Mouse (Mus musculus) hindbrain, embryonic 12.5 days (tissue): ENCODE results near the gene Golga1. TPM values are rescaled to one million over a fixed set of nuclear protein-coding genes. Genes with fewer than 3 reads are reported as not detected.
"Not testable (repeated sequence)": the region's sequence is repeated elsewhere in the genome, so short reads cannot be mapped to it uniquely, and the experiment has no call there.

Experiments used
- ATAC-seq: fragments of 200-750 bp; cut with Nextera tagmentation; 2 replicates; pipeline ENCODE4 v1.8.0; 2017; ENCODE audit warnings: moderate TSS enrichment; ENCODE audit not compliant: low FRiP score
- H3K27ac ChIP-seq: fragments of 300-500 bp; sonication (generic); 2 replicates; pipeline ENCODE4 v1.5.1; 2016; ENCODE audit warnings: mild to moderate bottlenecking
- H3K27me3 ChIP-seq: fragments of 300-500 bp; sonication (generic); 2 replicates; pipeline ENCODE4 v1.6.1; 2016; ENCODE audit warnings: mild to moderate bottlenecking
- H3K36me3 ChIP-seq: fragments of 300-500 bp; sonication (generic); 2 replicates; pipeline ENCODE4 v1.6.1; 2016; ENCODE audit warnings: mild to moderate bottlenecking
- H3K4me1 ChIP-seq: fragments of 300-500 bp; sonication (generic); 2 replicates; pipeline ENCODE4 v1.6.1; 2016
- H3K4me2 ChIP-seq: fragments of 300-500 bp; sonication (generic); replicated peaks from 2 replicates; pipeline ENCODE4 v1.6.1; 2016; ENCODE audit warnings: mild to moderate bottlenecking
- H3K4me3 ChIP-seq: fragments of 300-500 bp; sonication (generic); 2 replicates; pipeline ENCODE4 v1.5.1; 2016; ENCODE audit warnings: mild to moderate bottlenecking
- H3K9ac ChIP-seq: fragments of 300-500 bp; sonication (generic); 2 replicates; pipeline ENCODE4 v1.6.1; 2016; ENCODE audit warnings: mild to moderate bottlenecking, moderate library complexity
- H3K9me3 ChIP-seq: fragments of 300-500 bp; sonication (generic); replicated peaks from 2 replicates; pipeline ENCODE4 v1.6.1; 2016; ENCODE audit warnings: mild to moderate bottlenecking
- WGBS: fragments of 180-500 bp; shearing (Covaris S2); methylation state at CpG from one replicate; pipeline ENCODE4 v1.1.7; 2016; 5-methylcytosine and 5-hydroxymethylcytosine counted together
- polyA plus RNA-seq: library from polyadenylated mRNA; unstranded; fragments of >200 nt; fragmentation: Nextera tagmentation; extraction: Ambion mirVana; gene quantifications from 2 replicates; pipeline ENCODE4 v1.2.1, GENCODE M21; 2016

Gene Golga1
- 35.1 and 39.0 TPM in 2 replicates for polyA plus RNA-seq

DNA sequence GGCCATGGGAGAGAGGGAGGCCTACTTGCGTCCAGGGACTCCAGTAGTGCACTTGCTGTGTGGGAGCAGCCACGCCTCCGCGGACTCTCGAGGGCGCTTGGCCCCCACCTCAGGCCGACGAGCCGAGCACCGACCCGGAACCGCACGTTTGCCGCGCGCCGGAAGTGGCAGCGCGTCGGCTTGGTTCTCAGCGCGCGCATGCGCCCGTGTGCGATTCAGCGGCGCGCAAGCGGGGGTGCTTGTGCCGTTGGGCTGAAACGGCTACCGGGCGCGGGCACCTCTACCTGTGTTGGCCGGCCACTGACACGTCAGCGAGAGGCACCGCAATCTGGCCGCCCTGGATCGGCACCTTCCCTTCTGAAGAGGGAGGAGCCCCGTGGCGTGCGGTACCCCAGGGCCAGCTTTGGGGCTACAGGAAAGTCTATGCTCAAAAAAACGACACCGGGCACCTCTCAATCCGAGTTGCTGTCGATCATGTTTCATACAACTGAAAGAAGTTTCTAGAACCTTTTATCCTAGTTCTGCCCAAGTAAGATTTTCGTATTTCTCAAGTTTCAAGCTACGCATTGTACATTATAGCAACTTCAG, at the start of gene Golga1:
Gene Golga1 (minus strand): TSS at position 142 of the 588 bp plus-strand sequence.
- peak within 1 kb of the TSS; percentile 86 for H3K27ac ChIP-seq
- H3K27me3 ChIP-seq: no peaks in the 10 kb centered on the region
- peak within 1 kb of the TSS; percentile 92 for H3K4me3 ChIP-seq
- peaks cover 11% of the 10 kb centered on the region for H3K36me3 ChIP-seq
- H3K4me2 ChIP-seq: peak within 1 kb of the TSS; percentile 76
- H3K4me1 ChIP-seq: peaks cover 9% of the 10 kb centered on the region
- no peaks in the 10 kb centered on the region for H3K9me3 ChIP-seq
- ATAC-seq: peak; percentile 98
- 1% methylated on average over 50 of the region's 50 CpGs for WGBS
- H3K9ac ChIP-seq: peak within 1 kb of the TSS; percentile 87

DNA sequence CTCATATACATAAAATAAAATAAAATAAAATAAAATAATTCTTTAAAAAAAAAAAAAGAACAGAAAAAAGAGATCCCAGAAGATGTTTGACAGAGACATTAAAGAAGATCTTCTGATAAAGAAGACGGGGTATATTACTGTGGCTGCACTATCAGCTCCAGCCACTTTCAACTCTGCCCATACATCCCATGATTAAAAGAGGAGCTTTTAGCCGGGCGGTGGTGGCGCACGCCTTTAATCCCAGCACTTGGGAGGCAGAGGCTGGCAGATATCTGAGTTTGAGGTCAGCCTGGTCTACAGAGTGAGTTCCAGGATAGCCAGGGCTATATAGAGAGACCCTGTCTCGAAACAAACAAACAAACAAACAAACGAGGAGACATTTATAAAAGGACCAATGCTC, 48.8 kb upstream of the Golga1 start:
- H3K4me3 ChIP-seq: no peak overlapping the region
- no peaks in the 10 kb centered on the region for H3K4me1 ChIP-seq
- no peaks in the 10 kb centered on the region for H3K27me3 ChIP-seq
- ATAC-seq: no peak
- no peak overlapping the region for H3K9ac ChIP-seq
- no peak overlapping the region for H3K27ac ChIP-seq
- WGBS: 95% methylated on average over 7 of the region's 7 CpGs
- H3K9me3 ChIP-seq: no peaks in the 10 kb centered on the region
- no peak overlapping the region for H3K4me2 ChIP-seq
- H3K36me3 ChIP-seq: peaks cover 37% of the 10 kb centered on the region

DNA sequence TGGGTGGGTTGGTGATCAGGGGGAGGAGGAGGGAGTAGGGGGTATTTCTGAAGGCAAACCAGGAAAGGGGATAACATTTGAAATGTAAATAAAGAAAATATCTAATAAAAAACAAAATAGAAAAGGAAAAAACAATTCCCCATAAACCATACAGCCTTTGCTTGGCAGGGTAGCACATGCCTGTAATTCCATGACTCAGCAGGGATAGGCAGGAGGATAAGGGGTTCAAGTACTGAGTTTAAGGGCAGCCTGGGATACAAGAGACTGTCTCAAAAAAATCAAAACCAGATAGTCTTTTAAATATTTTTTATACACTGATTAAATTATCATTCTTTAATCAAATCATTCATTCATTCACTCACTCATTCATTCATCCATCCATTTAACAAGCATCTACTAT, 45.2 kb upstream of the Golga1 start:
- no peaks in the 10 kb centered on the region for H3K27me3 ChIP-seq
- H3K4me2 ChIP-seq: no peak overlapping the region
- H3K27ac ChIP-seq: no peak overlapping the region
- no peak for ATAC-seq
- H3K9me3 ChIP-seq: no peaks in the 10 kb centered on the region
- H3K9ac ChIP-seq: no peak overlapping the region
- no peaks in the 10 kb centered on the region for H3K4me1 ChIP-seq
- no peak overlapping the region for H3K4me3 ChIP-seq
- peaks cover 36% of the 10 kb centered on the region for H3K36me3 ChIP-seq

DNA sequence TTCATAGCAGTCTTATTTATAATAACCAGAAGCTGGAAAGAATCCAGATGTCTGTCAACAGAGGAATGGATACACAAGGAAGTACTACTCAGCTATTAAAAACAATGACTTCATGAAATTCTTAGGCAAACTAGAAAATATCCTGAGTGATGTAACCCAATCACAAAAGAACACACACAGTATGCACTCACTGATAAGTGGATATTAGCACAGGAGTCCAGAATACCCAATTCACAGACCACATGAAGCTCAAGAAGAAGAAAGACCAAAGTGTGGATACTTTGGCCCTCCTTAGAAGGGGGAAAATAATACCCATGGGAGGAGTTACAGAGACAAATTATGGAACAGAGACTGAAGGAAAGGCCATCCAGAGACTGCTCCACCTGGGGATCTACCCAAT, 44.4 kb upstream of the Golga1 start:
- H3K27me3 ChIP-seq, H3K4me1 ChIP-seq, H3K4me2 ChIP-seq, H3K27ac ChIP-seq, ATAC-seq, H3K4me3 ChIP-seq, H3K9ac ChIP-seq, H3K9me3 ChIP-seq: not testable (repeated sequence)
- peaks cover 39% of the 10 kb centered on the region for H3K36me3 ChIP-seq

DNA sequence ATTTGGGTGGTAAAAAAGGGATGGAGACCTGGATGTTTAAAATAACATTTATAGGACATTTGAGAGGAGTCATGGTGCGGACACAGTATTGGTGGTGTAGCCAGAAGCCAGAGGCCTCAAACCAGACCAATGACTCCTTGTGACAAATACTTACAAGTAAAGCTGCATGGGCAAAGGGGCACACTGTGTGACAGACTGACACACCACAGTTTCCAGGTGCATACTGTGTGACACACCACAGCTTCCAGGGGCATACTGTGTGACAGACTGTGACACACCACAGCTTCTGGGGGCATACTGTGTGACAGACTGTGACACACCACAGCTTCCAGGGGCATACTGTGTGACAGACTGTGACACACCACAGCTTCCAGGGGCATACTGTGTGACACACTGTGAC, 34.6 kb upstream of the Golga1 start:
- not testable (repeated sequence) for H3K9me3 ChIP-seq, H3K4me2 ChIP-seq, H3K4me1 ChIP-seq, H3K27ac ChIP-seq, ATAC-seq, H3K9ac ChIP-seq, H3K27me3 ChIP-seq, H3K4me3 ChIP-seq
- H3K36me3 ChIP-seq: peaks cover 32% of the 10 kb centered on the region
- 100% methylated on average over 1 of the region's 1 CpGs for WGBS

DNA sequence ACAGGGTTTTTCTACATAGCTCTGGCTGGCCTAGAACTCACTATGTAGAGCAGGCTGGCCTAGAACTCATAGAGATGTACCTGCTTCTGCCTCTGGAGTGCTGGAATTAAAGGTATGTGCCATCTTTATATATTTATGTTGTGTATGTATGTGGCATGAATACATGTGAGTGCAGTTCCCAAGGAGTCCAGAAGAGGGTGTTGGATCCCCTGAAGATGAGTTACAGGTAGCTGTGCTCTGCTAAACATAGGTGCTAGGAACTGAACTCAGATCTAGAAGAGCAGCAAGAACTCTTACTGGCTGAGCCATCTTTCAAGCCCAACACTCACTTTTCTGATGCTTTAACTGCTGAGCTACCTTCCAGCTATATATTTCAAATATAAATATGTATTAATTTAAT, 32.7 kb upstream of the Golga1 start:
- Histone ChIP-seq H3K27ac (no peak overlapping the region), H3K36me3 (peaks cover 30% of the 10 kb centered on the region), H3K9me3 (no peaks in the 10 kb centered on the region), H3K4me3 (no peak overlapping the region), H3K4me1 (no peaks in the 10 kb centered on the region), H3K27me3 (no peaks in the 10 kb centered on the region), H3K9ac (no peak overlapping the region), H3K4me2 (no peak overlapping the region)
- ATAC-seq: no peak

DNA sequence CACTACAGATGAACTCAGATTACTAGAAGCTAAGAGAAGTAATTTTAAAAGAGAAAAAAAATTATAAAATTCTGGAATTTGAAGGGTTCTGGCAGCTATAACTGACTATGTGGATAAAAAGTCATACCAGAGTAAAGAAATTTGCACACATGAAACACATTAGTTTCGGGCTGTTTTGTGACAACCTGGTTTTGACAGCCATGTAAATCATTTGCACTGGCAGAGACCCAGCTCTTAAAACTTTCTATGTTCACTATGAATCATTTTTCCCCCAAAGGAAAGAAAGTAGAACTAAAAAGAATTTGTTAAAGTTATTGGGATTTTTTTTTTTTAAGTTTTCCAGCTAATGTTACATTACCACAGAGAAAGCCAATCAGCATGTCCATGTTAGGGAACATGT, 26.6 kb upstream of the Golga1 start:
- no peak for ATAC-seq
- H3K9ac ChIP-seq: no peak overlapping the region
- peaks cover 36% of the 10 kb centered on the region for H3K36me3 ChIP-seq
- H3K27me3 ChIP-seq: no peaks in the 10 kb centered on the region
- no peak overlapping the region for H3K4me3 ChIP-seq
- H3K9me3 ChIP-seq: no peaks in the 10 kb centered on the region
- H3K4me1 ChIP-seq: no peaks in the 10 kb centered on the region
- 88% methylated on average over 1 of the region's 1 CpGs for WGBS
- no peak overlapping the region for H3K4me2 ChIP-seq
- H3K27ac ChIP-seq: no peak overlapping the region

DNA sequence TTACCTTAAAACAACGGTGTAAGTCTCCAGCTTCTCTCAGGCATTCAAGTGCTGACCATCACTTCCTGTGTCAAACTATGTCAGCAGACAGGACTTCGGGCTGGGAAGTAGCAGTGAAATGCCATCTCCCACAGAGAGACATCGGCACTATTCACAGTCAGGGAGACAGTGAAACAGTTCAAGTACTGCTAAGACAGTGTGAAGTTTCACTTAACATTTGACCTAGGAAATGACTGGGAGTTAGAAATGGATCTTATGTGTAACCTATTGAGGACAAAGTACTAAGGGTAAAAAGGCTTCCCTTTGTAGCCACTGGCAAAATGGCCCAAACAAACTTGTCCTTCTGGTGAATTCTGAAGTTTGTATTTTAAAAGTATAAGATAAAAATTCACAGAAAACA, 17.4 kb upstream of the Golga1 start:
- Histone ChIP-seq H3K9ac (no peak overlapping the region), H3K27me3 (no peaks in the 10 kb centered on the region), H3K4me2 (no peak overlapping the region), H3K36me3 (peaks cover 49% of the 10 kb centered on the region), H3K4me1 (no peaks in the 10 kb centered on the region), H3K4me3 (no peak overlapping the region), H3K9me3 (no peaks in the 10 kb centered on the region), H3K27ac (no peak overlapping the region)
- no peak for ATAC-seq
- WGBS: 90% methylated on average over 3 of the region's 3 CpGs

DNA sequence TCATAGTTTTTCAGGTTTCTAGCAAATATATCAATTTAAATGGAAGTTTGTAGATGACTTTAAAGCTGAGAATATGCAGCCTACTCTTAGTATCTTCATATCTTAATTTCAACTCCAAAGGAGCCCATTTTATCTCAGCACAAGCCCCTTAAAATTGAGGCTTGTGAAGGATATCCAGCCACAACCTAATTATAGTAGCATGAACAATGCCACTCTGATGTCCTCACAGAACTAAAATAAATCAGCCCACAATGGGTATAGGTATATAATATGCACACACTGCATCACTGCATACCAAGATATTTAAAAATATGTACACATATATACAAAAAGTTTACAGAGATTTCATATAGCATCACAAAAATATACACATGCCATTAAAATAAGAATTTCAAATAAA, 5.3 kb upstream of the Golga1 start:
- Histone ChIP-seq H3K4me1 (no peaks in the 10 kb centered on the region), H3K4me2 (no peak overlapping the region), H3K4me3 (no peak overlapping the region), H3K27ac (no peak overlapping the region), H3K36me3 (no peaks in the 10 kb centered on the region), H3K27me3 (no peaks in the 10 kb centered on the region), H3K9ac (no peak overlapping the region), H3K9me3 (no peaks in the 10 kb centered on the region)
- no peak for ATAC-seq

DNA sequence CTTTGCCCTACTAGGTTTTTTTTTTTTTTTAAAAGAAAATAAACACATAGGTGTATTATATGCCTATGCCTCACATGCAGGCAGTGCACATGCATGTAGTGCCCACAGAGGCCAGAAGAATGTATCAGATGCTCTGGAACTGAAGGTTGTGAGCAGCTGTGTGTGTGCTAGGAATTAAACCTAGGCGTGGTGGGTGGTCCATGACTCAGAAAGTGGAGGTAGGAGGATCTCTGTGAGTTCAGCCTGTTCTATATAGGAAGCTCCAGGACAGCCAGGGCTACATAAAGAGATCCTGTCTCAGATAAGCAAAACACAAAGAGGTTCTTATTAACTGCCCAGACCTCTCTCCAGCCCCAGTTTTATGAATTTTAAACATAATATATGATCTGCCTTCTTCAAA, 3.8 kb upstream of the Golga1 start:
- Histone ChIP-seq H3K4me1 (peaks cover 7% of the 10 kb centered on the region), H3K9me3 (no peaks in the 10 kb centered on the region), H3K27me3 (no peaks in the 10 kb centered on the region), H3K36me3 (no peaks in the 10 kb centered on the region), H3K4me2 (no peak overlapping the region), H3K27ac (no peak overlapping the region), H3K9ac (no peak overlapping the region), H3K4me3 (no peak overlapping the region)
- WGBS: 75% methylated on average over 1 of the region's 1 CpGs
- ATAC-seq: no peak

DNA sequence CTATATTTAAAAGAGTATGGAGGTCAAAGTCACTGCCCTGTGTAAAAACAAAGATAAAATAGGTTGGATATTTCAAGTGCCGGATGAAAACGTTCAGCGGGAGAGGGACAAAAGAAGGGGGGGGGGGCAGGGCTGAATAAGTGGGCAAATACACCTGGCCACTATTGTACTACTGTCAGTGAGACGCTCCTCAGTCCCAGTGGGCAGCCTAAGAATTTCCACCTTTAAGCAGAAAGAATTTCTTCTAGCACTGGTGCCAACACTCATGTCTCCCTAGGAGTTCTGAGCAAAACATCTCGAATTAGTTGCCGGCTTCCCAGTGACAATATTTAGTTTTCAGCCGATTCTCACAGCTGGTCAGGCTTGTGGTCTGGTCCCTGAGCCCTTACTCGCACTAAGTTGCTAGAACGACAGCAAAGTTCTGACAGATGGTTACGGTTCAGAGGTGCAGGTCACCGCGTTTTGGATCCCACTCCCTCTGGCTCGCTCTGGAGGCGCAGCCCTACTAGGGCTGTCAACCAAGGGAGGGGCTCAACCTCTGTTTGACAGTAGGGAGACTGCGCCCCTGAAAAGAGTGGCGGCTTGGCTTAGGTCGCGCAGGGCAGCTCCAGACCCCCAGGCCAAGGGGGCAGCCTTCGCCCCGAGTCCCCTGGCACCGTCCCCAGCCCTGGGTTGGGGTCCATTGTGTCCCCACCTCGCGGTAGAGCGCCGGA, 498 bp downstream of the Golga1 start:
- H3K36me3 ChIP-seq: peaks cover 18% of the 10 kb centered on the region
- H3K4me2 ChIP-seq: peak overlapping the region; percentile 76
- H3K4me3 ChIP-seq: peak overlapping the region; percentile 92
- WGBS: 7% methylated on average over 25 of the region's 25 CpGs
- peak overlapping the region; percentile 87 for H3K9ac ChIP-seq
- peak overlapping the region; percentile 86 for H3K27ac ChIP-seq
- no peaks in the 10 kb centered on the region for H3K27me3 ChIP-seq
- H3K4me1 ChIP-seq: peaks cover 9% of the 10 kb centered on the region
- no peaks in the 10 kb centered on the region for H3K9me3 ChIP-seq
- peak; percentile 88; the same call in 1 of the 2 replicates for ATAC-seq

DNA sequence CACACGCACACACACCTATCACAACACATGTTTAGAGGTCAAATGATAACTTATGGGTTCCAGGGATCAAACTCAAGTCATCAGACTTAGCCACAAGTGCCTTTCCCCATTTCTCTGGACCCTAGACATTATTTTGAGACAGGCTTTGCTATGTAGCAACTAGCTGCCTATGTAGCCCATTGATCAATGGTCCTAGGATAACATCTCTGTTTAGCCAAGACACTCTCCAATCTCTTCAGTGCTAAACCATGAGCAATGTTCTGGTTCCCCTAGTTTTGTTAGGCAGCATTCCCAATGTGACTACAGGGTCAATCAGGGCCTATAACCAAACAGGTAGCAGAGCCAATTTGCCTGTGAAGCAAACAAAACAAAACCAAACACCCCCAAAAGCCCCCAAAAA, 16.8 kb downstream of the Golga1 start:
- WGBS: 100% methylated on average over 1 of the region's 1 CpGs
- H3K27ac ChIP-seq: no peak overlapping the region
- no peak overlapping the region for H3K4me2 ChIP-seq
- H3K9me3 ChIP-seq: no peaks in the 10 kb centered on the region
- no peaks in the 10 kb centered on the region for H3K4me1 ChIP-seq
- no peaks in the 10 kb centered on the region for H3K27me3 ChIP-seq
- peaks cover 71% of the 10 kb centered on the region for H3K36me3 ChIP-seq
- H3K4me3 ChIP-seq: no peak overlapping the region
- no peak overlapping the region for H3K9ac ChIP-seq
- no peak for ATAC-seq

DNA sequence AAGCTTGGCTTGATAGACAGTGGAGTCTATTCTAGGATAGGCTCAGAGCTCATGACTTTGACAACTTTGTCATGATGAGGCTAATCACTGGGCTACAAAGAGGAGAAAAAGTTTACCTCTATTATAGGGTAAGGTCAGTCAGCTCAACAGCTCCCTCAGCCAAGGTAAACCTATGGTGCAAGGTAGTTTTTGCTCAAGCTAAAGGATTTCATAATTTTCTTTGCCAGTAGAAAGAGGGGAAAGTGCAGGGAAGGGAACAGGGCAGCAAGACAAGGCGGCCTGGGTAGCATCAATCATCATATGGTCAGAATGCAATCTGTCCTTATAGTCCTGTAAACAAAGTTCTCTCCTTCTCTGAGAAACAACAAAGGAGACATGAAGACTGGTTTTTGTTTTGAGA, 25.1 kb downstream of the Golga1 start:
- Histone ChIP-seq H3K27me3 (no peaks in the 10 kb centered on the region), H3K4me1 (no peaks in the 10 kb centered on the region), H3K9ac (no peak overlapping the region), H3K36me3 (peaks cover 62% of the 10 kb centered on the region), H3K9me3 (no peaks in the 10 kb centered on the region), H3K4me2 (no peak overlapping the region), H3K27ac (no peak overlapping the region), H3K4me3 (no peak overlapping the region)
- no peak for ATAC-seq
- WGBS: 88% methylated on average over 1 of the region's 1 CpGs
